Mouse (Mus musculus) ES-Bruce4 (cell line): Measurements from ENCODE around the gene Herpud1.

Experiments used
- CTCF ChIP-seq: IDR thresholded peaks from one replicate; pipeline ENCODE4 v1.8.1; 2011; ENCODE audit warnings: low read depth, low read length
- EP300 ChIP-seq: IDR thresholded peaks from 2 replicates; pipeline ENCODE4 v1.6.1; 2011; ENCODE audit warnings: low read depth, low read length; ENCODE audit not compliant: insufficient read depth
- POLR2A ChIP-seq: IDR thresholded peaks from one replicate; pipeline ENCODE4 v1.8.1; 2011; ENCODE audit warnings: low read length; ENCODE audit not compliant: insufficient read depth

DNA sequence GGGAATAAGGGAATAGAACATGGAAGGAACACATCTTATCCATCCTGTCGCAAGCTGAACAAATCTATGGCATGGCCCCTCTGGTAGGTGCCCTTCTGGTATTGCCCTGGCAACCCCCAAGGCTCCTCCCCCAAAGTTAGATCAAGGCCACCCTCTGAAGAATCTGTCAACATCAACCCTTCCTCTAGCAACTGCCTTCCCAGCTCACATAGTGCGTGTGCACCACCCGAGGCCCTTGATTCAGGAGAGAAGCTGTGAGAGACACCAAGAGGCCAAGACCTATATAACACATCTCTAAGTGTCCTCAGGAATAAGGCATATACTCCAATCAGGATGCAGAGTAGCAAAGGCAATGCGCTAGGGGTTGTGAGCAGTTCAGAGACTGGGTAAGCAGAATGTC lies 36.0 kb downstream of the Herpud1 start:
- TF ChIP-seq CTCF: no peak
- no peak for TF ChIP-seq POLR2A
- TF ChIP-seq EP300: no peak
